Mouse (Mus musculus) C2C12 (cell line): ENCODE data around the gene Ssx2ip.

ENCODE experiments used
- MYOG ChIP-seq: IDR thresholded peaks from one replicate; pipeline ENCODE4 v1.6.1; 2011; ENCODE audit not compliant: control insufficient read depth, insufficient read length; ENCODE audit errors: extremely low read depth
- USF1 ChIP-seq: IDR thresholded peaks from one replicate; pipeline ENCODE4 v1.6.1; 2011; ENCODE audit warnings: low read depth, mild to moderate bottlenecking, control low read depth, moderate library complexity

- TF ChIP-seq MYOG (no peak), USF1 (no peak)
Measured at GRCm38 (mm10) chr3:146374596-146375175, 29.8 kb upstream of the Ssx2ip start.
